Mouse (Mus musculus) T-helper 1 cell (primary cell): ENCODE measurements around the gene Borcs5.

Source experiments
- in situ Hi-C: fragments of 300-600 bp; cut with MboI, MseI; formaldehyde crosslinking; loops from one replicate; pipeline ENCODE4 v1.15.1; 2025; ENCODE audit warnings: high pct_unique_total_duplicates

The Borcs5 gene

GRCm38 (mm10) chr6:134626564-134626963, 12.7 kb upstream of the Borcs5 start:
- in situ Hi-C loops: no loop called here

- in situ Hi-C loops: no loop called here
Measured at GRCm38 (mm10) chr6:134630447-134630846, 8.9 kb upstream of the Borcs5 start.

GRCm38 (mm10) chr6:134631947-134632687, 7.2 kb upstream of the Borcs5 start, which contains the start of gene Mansc1:
Mansc1 (minus strand) TSS chr6:134632488.
- in situ Hi-C loops: no loop called here

- in situ Hi-C loops: no loop called here
Measured at GRCm38 (mm10) chr6:134632756-134633155, 6.6 kb upstream of the Borcs5 start.

- in situ Hi-C loops: no loop called here
Measured at GRCm38 (mm10) chr6:134633553-134633952, 5.8 kb upstream of the Borcs5 start.

- in situ Hi-C loops: no loop called here
Measured at GRCm38 (mm10) chr6:134636476-134636875, 2.8 kb upstream of the Borcs5 start.

GRCm38 (mm10) chr6:134639900-134640299, 590 bp downstream of the Borcs5 start:
- in situ Hi-C loops: loop anchor here (10.0 kb wide), 1 partner anchor 225 kb away; no protein-coding TSS in a partner anchor

GRCm38 (mm10) chr6:134640485-134641475, 1.5 kb downstream of the Borcs5 start:
- in situ Hi-C loops: loop anchor here (10.0 kb wide), 1 partner anchor 224 kb away; no protein-coding TSS in a partner anchor

- in situ Hi-C loops: loop anchor here (10.0 kb wide), 1 partner anchor 223 kb away; no protein-coding TSS in a partner anchor
Measured at GRCm38 (mm10) chr6:134641738-134642446, 2.6 kb downstream of the Borcs5 start.

- in situ Hi-C loops: loop anchor here (10.0 kb wide), 1 partner anchor 222 kb away; no protein-coding TSS in a partner anchor
Measured at GRCm38 (mm10) chr6:134643296-134643695, 4.0 kb downstream of the Borcs5 start.

- in situ Hi-C loops: loop anchor here (10.0 kb wide), 1 partner anchor 218 kb away; no protein-coding TSS in a partner anchor
Measured at GRCm38 (mm10) chr6:134646835-134647234, 7.5 kb downstream of the Borcs5 start.

- in situ Hi-C loops: loop anchor here (10.0 kb wide), 1 partner anchor 217 kb away; no protein-coding TSS in a partner anchor
Measured at GRCm38 (mm10) chr6:134647621-134648020, 8.3 kb downstream of the Borcs5 start.

- in situ Hi-C loops: loop anchor here (10.0 kb wide), 1 partner anchor 216 kb away; no protein-coding TSS in a partner anchor
Measured at GRCm38 (mm10) chr6:134648356-134648755, 9.0 kb downstream of the Borcs5 start.

- in situ Hi-C loops: no loop called here
Measured at GRCm38 (mm10) chr6:134656527-134656926, 17.2 kb downstream of the Borcs5 start.

GRCm38 (mm10) chr6:134659108-134659958, 20.0 kb downstream of the Borcs5 start:
- in situ Hi-C loops: no loop called here

- in situ Hi-C loops: no loop called here
Measured at GRCm38 (mm10) chr6:134660714-134661406, 21.6 kb downstream of the Borcs5 start.

GRCm38 (mm10) chr6:134664573-134664972, 25.3 kb downstream of the Borcs5 start:
- in situ Hi-C loops: no loop called here

- in situ Hi-C loops: no loop called here
Measured at GRCm38 (mm10) chr6:134665817-134666216, 26.5 kb downstream of the Borcs5 start.

- in situ Hi-C loops: no loop called here
Measured at GRCm38 (mm10) chr6:134668519-134668918, 29.2 kb downstream of the Borcs5 start.
